Mouse (Mus musculus): Measurements from ENCODE around the gene Zfp184.

Gene Zfp184

GRCm38 (mm10) chr13:21980981-21981802 lies 36.3 kb downstream of the Zfp184 start, which contains the start of gene Pom121l2:
Gene Pom121l2 (plus strand): TSS chr13:21981194.
- in situ Hi-C loops (cut with MboI, MseI): no loop called here

DNA sequence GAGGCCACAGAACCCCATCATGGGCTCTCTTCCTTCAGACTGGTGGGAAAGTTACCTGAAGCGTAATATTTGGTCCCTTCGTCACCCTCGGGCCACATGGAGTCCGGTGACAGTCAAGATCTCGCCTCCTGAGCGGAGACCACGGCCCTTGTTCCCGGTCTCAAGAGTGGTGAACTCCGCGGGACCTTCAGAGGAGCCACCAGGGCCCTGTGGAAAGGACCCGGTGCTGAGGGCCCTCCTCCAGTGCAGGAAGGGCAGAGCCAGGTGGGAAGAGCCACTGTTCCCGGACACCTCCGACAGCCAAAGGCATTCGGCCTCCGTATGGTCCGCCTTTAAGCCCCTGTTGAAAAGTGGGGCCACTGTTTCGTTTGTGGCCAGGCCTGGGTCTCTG lies 36.9 kb downstream of the Zfp184 start:
- in situ Hi-C loops (cut with MboI, MseI): no loop called here

- in situ Hi-C loops (cut with MboI, MseI): no loop called here
These were observed 39.6 kb downstream of the Zfp184 start for GRCm38 (mm10) chr13:21984486-21984885.

DNA sequence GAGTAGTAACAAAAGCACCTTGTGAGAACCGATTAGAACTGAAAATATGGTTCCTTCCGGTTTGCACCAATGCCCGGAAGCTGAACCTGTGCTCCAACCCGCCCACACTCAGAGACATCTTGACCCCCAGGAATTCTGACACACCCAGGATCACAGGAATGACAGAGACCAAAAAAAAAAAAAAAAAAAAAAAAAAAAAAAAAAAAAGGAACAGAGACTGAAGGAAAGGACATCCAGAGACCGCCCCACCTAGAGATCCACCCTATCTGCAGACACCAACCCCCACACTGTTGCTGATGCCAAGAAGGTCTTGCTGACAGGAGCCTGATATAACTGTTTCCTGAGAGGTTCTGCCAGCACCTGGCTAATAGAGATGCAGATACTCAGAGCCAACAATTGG lies 47.7 kb downstream of the Zfp184 start:
- in situ Hi-C loops (cut with MboI, MseI): loop anchor here in 1 of 2 experiments (5.0 kb wide), 1 partner anchor 670 kb away; no protein-coding TSS in a partner anchor

- in situ Hi-C loops (cut with MboI, MseI): loop anchor here in 1 of 2 experiments (5.0 kb wide), 1 partner anchor 672 kb away; no protein-coding TSS in a partner anchor
These were observed 49.3 kb downstream of the Zfp184 start for GRCm38 (mm10) chr13:21993957-21994738.

GRCm38 (mm10) chr13:21994896-21995295 lies 50.0 kb downstream of the Zfp184 start:
- in situ Hi-C loops (cut with MboI, MseI): loop anchor here in 1 of 2 experiments (5.0 kb wide), 1 partner anchor 673 kb away; no protein-coding TSS in a partner anchor

GRCm38 (mm10) chr13:21995331-21995914 lies 50.5 kb downstream of the Zfp184 start:
- in situ Hi-C loops (cut with MboI, MseI): no loop called here

DNA sequence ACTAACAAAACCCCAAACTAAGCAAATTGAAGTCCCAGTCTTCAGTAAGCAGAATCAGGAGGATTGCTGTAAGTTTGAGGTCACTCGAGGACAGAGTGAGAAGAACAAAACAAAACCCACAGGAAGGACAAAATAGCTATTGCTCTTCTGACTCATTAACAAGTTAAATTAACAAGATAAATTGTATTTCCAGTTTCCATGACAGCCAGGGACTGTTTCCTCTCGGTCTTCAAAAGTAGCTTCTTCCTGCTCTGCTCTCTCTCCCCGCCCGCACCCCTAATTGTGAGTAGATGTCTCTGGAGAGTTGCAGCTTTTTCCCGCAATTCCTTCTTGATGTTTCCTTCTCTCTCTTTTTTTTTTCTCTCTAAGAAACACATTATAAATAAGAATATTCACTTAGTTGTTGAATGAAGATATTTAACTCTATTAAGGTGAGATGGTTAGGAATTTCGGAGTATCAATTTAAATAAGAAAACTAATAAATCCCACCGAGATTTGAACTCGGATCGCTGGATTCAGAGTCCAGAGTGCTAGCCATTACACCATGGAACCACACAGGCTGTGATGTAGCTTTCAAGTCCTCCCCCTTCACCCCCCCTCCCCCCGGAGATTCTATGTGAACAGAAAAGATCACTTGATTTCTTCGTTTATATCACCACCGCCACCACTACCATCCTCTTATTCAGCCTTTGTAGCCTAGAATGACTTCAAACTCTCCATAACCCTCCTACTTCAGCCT lies 51.4 kb downstream of the Zfp184 start:
- in situ Hi-C loops (cut with MboI, MseI): no loop called here

GRCm38 (mm10) chr13:21996840-21997185 lies 51.9 kb downstream of the Zfp184 start:
- in situ Hi-C loops (cut with MboI, MseI): no loop called here

DNA sequence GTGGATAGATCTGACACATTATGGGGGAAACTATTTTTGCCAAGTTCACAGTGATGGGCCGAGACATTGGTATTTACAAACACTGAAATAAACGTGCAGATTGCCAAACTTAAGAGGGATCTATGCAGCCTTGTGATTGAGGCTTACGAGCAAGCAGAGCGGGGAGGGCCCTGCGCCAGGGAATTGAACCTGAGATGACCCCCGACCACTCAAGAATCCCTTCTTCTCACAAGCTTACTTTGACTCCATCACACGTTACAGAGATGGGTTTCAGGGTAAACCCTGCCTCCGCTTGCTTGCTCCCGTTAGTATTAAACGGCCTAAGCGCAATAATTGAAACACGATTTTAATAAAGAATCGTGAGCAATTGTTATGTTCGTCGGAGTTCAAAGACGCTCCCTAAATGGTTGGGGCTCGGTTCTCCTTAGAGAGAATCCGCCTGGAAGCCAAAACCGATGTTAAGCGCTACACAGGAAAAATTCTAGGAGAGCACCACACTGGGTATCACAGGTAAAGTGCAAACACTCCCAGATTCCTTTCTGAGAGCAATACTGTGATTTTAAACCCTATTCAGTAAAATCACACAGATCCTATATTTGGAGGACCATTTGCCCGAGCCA lies 52.4 kb downstream of the Zfp184 start:
- in situ Hi-C loops (cut with MboI, MseI): no loop called here

DNA sequence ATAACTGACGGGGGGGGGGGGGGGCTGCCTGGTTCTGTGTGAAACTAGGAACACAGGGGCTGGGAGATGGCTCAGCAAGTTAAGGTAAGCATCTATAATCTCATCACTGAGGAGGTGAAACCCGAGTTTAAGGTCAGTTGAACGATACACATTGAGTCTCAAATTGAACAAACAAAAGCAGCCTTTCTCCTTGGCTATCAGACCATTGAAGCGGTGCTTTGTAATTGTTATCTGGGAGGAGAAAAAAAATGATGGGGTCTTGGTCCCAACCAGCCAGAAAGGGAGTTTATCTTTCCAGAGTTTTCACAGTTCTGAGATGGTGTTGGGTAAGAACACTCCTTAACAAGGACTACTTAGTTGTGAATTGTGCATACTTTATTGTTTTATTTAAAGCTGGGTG lies 52.9 kb downstream of the Zfp184 start:
- in situ Hi-C loops (cut with MboI, MseI): no loop called here

- in situ Hi-C loops (cut with MboI, MseI): no loop called here
These were observed 53.5 kb downstream of the Zfp184 start for GRCm38 (mm10) chr13:21998412-21998811.

- in situ Hi-C loops (cut with MboI, MseI): no loop called here
These were observed 54.3 kb downstream of the Zfp184 start for GRCm38 (mm10) chr13:21999147-21999546.

GRCm38 (mm10) chr13:22001346-22001745 lies 56.5 kb downstream of the Zfp184 start:
- in situ Hi-C loops (cut with MboI, MseI): no loop called here

- in situ Hi-C loops (cut with MboI, MseI): no loop called here
These were observed 56.9 kb downstream of the Zfp184 start for GRCm38 (mm10) chr13:22001823-22002222.

- in situ Hi-C loops (cut with MboI, MseI): no loop called here
These were observed 60.9 kb downstream of the Zfp184 start for GRCm38 (mm10) chr13:22005605-22006333.

- in situ Hi-C loops (cut with MboI, MseI): no loop called here
These were observed 61.6 kb downstream of the Zfp184 start for GRCm38 (mm10) chr13:22006334-22007120.

DNA sequence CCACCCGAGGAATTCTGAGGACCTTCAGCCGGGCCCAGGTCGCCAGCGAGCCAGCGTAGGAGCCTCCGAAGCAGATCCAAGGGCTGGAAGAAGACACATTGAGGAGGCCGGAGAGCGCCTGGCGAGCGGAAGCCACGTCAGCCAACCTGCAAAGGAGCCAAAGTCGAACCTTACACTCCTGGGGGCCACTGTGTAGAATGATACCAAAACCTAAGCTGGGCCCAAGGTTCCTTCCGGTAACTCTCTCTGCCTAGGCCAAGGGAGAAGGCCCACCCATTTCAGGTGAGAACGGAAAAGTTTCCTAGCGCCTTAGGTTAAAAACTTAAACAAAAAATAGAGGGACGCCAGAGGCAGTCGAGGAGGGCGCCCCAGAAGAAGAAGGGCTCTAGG lies 62.2 kb downstream of the Zfp184 start:
- in situ Hi-C loops (cut with MboI, MseI): no loop called here

DNA sequence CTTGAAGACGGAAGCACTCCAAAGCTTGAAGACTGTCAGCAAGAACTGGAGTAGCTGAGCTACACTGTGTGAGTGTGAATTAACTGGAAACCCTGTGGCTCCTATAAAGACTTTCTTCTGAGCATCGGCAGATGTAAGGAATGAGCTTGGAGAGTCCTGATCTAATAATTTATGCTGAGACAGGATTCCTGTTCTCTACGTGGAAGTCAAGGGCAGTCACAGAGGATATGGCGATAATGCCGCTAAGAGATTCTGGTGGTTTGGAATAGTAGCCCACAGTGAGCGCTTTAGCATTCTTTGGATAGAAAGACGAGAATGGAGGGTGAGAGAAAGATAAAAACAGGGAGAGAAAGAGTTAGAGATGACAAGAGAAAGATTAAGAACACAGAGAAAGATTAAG lies 63.0 kb downstream of the Zfp184 start:
- in situ Hi-C loops (cut with MboI, MseI): no loop called here

- in situ Hi-C loops (cut with MboI, MseI): no loop called here
These were observed 63.8 kb downstream of the Zfp184 start for GRCm38 (mm10) chr13:22008707-22009106.

Data from T-helper 17 cell (primary cell).